Mouse (Mus musculus): ENCODE results near the gene Tmem135. TPM values are rescaled to one million over a fixed set of nuclear protein-coding genes. Genes with fewer than 3 reads are reported as not detected.

Gene Tmem135
- polyA plus RNA-seq, 1 experiment: 53.6 TPM

DNA sequence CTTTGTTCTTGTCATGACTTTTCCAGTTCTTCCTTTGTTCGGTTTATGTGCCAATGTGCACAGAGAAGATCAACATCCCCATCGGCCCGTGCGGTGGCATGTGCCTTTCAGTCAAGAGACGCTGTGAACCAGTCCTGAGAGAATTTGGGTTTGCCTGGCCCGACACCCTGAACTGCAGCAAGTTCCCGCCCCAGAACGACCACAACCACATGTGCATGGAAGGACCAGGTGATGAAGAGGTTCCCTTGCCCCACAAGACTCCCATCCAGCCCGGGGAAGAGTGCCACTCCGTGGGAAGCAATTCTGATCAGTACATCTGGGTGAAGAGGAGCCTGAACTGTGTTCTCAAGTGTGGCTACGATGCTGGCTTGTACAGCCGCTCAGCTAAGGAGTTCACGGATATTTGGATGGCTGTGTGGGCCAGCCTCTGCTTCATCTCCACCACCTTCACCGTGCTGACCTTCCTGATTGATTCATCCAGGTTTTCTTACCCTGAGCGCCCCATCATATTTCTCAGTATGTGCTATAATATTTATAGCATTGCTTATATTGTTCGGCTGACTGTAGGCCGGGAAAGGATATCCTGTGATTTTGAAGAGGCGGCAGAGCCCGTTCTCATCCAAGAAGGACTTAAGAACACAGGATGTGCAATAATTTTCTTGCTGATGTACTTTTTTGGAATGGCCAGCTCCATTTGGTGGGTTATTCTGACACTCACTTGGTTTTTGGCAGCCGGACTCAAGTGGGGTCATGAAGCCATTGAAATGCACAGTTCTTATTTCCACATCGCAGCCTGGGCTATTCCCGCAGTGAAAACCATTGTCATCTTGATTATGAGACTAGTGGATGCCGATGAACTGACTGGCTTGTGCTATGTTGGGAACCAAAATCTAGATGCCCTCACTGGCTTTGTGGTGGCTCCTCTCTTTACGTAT, 3.3 kb upstream of the Tmem135 start:
- Histone ChIP-seq H3K4me1 (ENCODE audit: control insufficient read depth, insufficient read depth, low read length) (peaks cover 18% of the 10 kb centered on the region; the same call in 1 of the 2 replicates), H3K27me3 (replicated peaks; ENCODE audit: control insufficient read depth, insufficient read depth, low read length) (no peaks in the 10 kb centered on the region), H3K4me3 (ENCODE audit: insufficient read depth, low read depth, low read length) (peak overlapping the region; percentile 36), H3K27ac (ENCODE audit: insufficient read depth, low read depth, low read length) (peak overlapping the region; percentile 75), H3K36me3 (ENCODE audit: control insufficient read depth, insufficient read depth, low read length) (no peaks in the 10 kb centered on the region; the same call in 1 of the 2 replicates)
- DNase-seq: peak; percentile 67
- TF ChIP-seq CTCF (conservative IDR thresholded peaks at IDR 0.05; ENCODE audit: insufficient read depth, insufficient read length, low read depth, low read length) (no peak), POLR2A (IDR thresholded peaks at IDR 0.05; ENCODE audit: low read depth, low read length) (no peak)
- WGBS: 45% methylated on average over 24 of the region's 24 CpGs

DNA sequence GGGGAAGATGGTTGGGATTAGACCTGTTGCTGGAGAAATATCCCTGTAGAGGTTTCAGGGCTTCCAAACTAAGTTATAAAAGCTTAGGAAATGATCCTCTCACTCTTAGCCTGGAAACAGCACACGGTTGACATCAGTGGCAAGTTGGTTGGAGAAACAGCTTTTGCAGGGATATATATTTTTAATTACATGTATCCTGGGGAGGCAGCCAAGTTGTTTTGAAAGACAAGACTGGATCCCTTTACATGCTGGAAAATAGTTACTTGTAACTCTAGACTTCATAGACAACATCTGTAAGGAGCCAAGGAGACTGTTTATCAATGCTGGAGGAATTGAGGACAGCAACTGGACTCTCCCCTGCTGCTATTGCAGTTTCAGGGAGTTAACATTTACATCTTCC, 2.0 kb upstream of the Tmem135 start:
- Histone ChIP-seq H3K4me1 (ENCODE audit: control insufficient read depth, insufficient read depth, low read length) (peaks cover 21% of the 10 kb centered on the region), H3K4me3 (ENCODE audit: insufficient read depth, low read depth, low read length) (peak overlapping the region; percentile 30), H3K27me3 (replicated peaks; ENCODE audit: control insufficient read depth, insufficient read depth, low read length) (no peaks in the 10 kb centered on the region), H3K27ac (ENCODE audit: insufficient read depth, low read depth, low read length) (peak overlapping the region; percentile 54), H3K36me3 (ENCODE audit: control insufficient read depth, insufficient read depth, low read length) (no peaks in the 10 kb centered on the region; the same call in 1 of the 2 replicates)
- WGBS: 8% methylated on average over 1 of the region's 1 CpGs
- DNase-seq: no peak
- TF ChIP-seq CTCF (conservative IDR thresholded peaks at IDR 0.05; ENCODE audit: insufficient read depth, insufficient read length, low read depth, low read length) (no peak), POLR2A (IDR thresholded peaks at IDR 0.05; ENCODE audit: low read depth, low read length) (no peak)

DNA sequence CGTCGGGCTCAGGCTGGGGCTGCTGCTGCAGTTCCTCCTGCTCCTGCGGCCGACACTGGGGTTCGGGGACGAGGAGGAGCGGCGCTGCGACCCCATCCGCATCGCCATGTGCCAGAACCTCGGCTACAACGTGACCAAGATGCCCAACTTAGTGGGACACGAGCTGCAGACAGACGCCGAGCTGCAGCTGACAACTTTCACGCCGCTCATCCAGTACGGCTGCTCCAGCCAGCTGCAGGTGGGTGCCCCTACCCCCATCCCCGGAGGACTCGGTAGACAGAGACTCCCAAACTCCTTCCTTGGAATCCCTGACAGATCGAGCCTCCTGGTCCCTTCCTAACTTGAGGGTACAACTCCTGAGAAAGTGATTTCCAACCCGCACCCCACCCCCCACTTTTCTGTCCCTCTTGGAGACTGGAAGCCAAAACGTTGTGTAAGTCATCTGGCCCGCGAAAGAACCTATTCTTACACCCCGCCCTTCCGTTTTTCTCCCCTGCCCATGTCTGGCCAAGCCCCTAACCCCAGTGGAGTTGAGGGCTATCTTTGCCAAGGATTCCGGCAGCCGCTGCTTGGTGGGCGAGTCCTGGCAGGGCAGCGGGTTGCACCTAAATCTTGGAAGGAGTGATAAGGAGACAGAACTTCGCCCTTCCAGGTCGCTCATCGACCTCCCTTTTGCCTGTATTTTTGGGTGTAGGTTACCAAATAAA, 865 bp upstream of the Tmem135 start:
- peak overlapping the region; percentile 87 for H3K4me3 ChIP-seq (ENCODE audit: insufficient read depth, low read depth, low read length)
- DNase-seq: peak; percentile 71
- under 1% methylated on average over 35 of the region's 35 CpGs for WGBS
- H3K27me3 ChIP-seq (replicated peaks; ENCODE audit: control insufficient read depth, insufficient read depth, low read length): no peaks in the 10 kb centered on the region
- TF ChIP-seq CTCF (conservative IDR thresholded peaks at IDR 0.05; ENCODE audit: insufficient read depth, insufficient read length, low read depth, low read length) (no peak), POLR2A (IDR thresholded peaks at IDR 0.05; ENCODE audit: low read depth, low read length) (no peak)
- H3K4me1 ChIP-seq (ENCODE audit: control insufficient read depth, insufficient read depth, low read length): peaks cover 11% of the 10 kb centered on the region
- no peaks in the 10 kb centered on the region; the same call in 1 of the 2 replicates for H3K36me3 ChIP-seq (ENCODE audit: control insufficient read depth, insufficient read depth, low read length)
- peak overlapping the region; percentile 94 for H3K27ac ChIP-seq (ENCODE audit: insufficient read depth, low read depth, low read length)

DNA sequence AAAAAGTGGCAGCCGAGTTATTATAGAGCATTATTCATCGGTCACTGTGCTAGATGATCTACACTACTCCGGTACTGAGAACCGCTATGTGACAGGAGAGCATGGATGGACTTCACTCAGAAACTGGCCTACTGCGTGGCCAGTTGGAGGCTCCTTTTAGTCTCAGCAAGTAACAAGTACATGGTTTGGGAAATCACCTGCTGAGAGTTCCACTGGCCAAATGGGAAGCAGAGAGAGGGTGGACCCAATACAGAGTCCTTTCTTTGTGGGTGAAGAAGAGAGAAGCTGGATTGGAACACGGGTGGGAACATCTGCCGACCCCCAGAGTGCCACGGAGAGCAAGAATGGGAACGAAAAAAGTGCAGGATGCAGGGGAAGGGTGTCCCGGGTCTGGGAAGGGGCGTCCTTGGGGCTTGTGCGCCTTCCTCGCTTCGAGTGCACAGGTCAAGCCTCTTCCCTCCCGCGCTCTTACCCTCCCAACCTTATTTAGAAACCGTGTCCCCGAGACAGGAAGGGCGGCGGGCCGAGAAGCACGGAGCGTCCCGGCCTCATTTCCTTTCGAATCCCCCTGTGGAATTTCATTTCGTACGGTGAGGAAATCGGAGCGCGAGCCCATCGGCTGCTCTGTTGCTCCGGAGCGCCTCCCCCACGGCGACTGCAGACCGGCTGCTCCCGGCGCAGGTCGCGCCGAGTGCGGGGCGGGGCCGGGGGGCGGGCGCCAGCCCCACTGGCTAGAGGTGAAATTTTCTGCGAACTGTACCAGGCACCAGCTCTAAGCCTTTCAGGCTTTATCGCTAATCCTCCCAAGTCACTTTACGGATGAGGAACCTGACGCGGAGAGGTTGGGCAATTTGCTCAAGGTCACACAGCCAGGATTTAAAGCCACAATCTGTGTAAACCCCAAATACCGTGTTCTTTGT, 709 bp downstream of the Tmem135 start:
- WGBS: 3% methylated on average over 52 of the region's 52 CpGs
- peak overlapping the region; percentile 84 for H3K4me3 ChIP-seq (ENCODE audit: insufficient read depth, low read depth, low read length)
- no peaks in the 10 kb centered on the region for H3K36me3 ChIP-seq (ENCODE audit: control insufficient read depth, insufficient read depth, low read length)
- peaks cover 11% of the 10 kb centered on the region for H3K4me1 ChIP-seq (ENCODE audit: control insufficient read depth, insufficient read depth, low read length)
- no peaks in the 10 kb centered on the region for H3K27me3 ChIP-seq (replicated peaks; ENCODE audit: control insufficient read depth, insufficient read depth, low read length)
- TF ChIP-seq CTCF (conservative IDR thresholded peaks at IDR 0.05; ENCODE audit: insufficient read depth, insufficient read length, low read depth, low read length): no peak
- TF ChIP-seq POLR2A (IDR thresholded peaks at IDR 0.05; ENCODE audit: low read depth, low read length): peak; percentile 54
- peak overlapping the region; percentile 97 for H3K27ac ChIP-seq (ENCODE audit: insufficient read depth, low read depth, low read length)
- peak; percentile 95 for DNase-seq

DNA sequence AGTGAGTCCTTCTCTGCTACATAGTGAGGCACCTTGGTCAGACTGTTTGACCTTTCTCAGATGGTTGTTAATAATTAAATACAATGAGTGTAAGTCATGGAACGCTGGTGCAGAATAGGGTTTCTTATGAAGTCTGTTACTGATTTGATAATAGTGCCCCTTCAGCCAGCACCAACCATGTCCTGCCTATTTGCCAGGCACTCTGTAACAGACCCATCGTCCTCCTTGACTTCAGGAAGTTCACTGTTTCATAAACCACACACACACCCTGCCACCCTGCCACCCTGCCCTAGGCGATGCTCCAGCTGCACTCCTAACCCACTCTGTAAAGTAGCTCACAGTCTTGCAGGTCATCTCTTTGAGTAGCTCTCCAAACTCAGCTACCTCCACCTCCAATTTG, 2.1 kb downstream of the Tmem135 start:
- Histone ChIP-seq H3K4me3 (ENCODE audit: insufficient read depth, low read depth, low read length) (no peak overlapping the region), H3K27ac (ENCODE audit: insufficient read depth, low read depth, low read length) (peak overlapping the region; percentile 85), H3K4me1 (ENCODE audit: control insufficient read depth, insufficient read depth, low read length) (peaks cover 11% of the 10 kb centered on the region), H3K36me3 (ENCODE audit: control insufficient read depth, insufficient read depth, low read length) (no peaks in the 10 kb centered on the region), H3K27me3 (replicated peaks; ENCODE audit: control insufficient read depth, insufficient read depth, low read length) (no peaks in the 10 kb centered on the region)
- 34% methylated on average over 3 of the region's 3 CpGs for WGBS
- no peak for TF ChIP-seq POLR2A (IDR thresholded peaks at IDR 0.05; ENCODE audit: low read depth, low read length)
- no peak for TF ChIP-seq CTCF (conservative IDR thresholded peaks at IDR 0.05; ENCODE audit: insufficient read depth, insufficient read length, low read depth, low read length)
- DNase-seq: peak; percentile 86

DNA sequence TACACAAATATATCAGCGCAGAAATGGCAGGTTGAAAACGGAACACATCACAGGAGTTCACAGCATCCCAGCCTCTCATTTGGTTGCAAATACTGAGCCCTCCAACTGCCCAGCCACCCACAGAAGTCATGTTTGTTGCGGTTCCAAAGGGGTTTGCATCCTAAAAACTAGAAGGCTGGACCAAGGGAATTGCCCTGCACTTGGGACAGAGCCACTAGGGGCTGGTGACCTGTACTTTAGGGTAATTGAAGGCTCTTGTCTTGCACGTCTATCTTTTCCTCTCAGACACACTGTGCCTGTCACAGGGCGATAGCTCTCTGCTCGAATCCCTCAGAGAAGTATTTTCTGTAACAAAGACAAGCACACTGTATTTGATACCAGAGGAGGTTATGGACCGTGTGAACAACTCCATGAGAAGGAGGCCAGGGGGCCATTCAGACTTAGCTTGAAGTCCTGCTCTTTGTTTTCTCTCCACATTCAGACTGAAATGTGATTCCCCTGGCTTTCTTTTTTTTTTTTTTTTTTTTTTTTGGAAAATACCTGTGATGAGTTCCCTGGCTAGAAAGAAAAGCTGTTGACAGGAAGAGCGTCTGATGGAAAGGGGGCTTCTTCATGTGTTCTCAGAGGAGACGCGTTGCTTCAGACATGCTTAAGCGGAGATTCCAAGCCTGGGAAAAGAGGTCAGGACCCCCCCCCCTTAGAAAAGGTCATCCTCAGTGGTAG, 2.7 kb downstream of the Tmem135 start:
- H3K4me3 ChIP-seq (ENCODE audit: insufficient read depth, low read depth, low read length): no peak overlapping the region
- peak overlapping the region; percentile 85 for H3K27ac ChIP-seq (ENCODE audit: insufficient read depth, low read depth, low read length)
- peaks cover 11% of the 10 kb centered on the region for H3K4me1 ChIP-seq (ENCODE audit: control insufficient read depth, insufficient read depth, low read length)
- TF ChIP-seq CTCF (conservative IDR thresholded peaks at IDR 0.05; ENCODE audit: insufficient read depth, insufficient read length, low read depth, low read length) (no peak), POLR2A (IDR thresholded peaks at IDR 0.05; ENCODE audit: low read depth, low read length) (no peak)
- no peaks in the 10 kb centered on the region for H3K36me3 ChIP-seq (ENCODE audit: control insufficient read depth, insufficient read depth, low read length)
- WGBS: 57% methylated on average over 11 of the region's 11 CpGs
- no peaks in the 10 kb centered on the region for H3K27me3 ChIP-seq (replicated peaks; ENCODE audit: control insufficient read depth, insufficient read depth, low read length)
- DNase-seq: no peak
